Mouse (Mus musculus): ENCODE results near the gene Brinp3.

DNA sequence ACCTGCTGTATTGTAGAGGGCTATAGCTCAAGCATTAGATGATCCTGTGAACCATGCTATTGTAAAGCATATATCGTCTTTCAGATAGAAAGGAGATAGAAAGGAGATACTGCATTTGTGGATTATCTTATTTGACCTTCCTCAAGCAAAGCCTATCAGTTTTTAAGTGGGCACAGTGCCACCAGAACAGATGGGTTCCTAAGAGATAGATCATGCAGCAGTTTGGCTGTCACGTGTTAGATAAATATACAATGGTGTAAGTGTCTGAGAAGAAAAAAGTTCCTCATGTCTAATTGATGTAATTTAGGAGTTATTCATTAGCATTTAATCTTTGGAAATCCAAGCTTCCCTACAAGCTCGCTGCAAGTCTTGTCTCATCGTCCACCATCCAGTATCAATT, 206.2 kb downstream of the Brinp3 start:
- TF ChIP-seq CTCF (IDR thresholded peaks at IDR 0.05; ENCODE audit: borderline replicate concordance, insufficient read depth, low read depth, low read length) = no peak
- TF ChIP-seq POLR2A (IDR thresholded peaks at IDR 0.05; ENCODE audit: borderline replicate concordance, insufficient read depth, low read length) = no peak

All from cerebellum, adult 2 months (tissue).